Mouse (Mus musculus): ENCODE results near the gene Zmat5.

Gene Zmat5

DNA sequence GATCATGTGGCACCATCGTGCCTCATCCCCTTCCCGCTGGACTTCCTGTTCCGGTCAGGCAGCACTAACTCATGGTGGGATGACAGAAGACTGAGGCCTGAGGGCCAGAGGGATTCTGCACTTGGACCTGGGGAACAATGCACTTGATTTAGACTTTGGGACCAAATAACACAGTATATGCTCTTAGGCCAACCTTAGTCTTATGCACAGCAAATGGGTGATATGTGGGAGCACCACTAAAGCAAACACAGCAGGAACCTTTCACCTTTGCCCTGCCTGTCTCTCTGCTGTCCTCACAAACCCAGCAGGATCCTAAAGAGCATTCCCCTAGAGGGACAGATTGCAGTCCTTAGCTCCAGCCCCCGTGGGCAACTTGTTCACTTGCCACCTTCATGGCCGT lies 36.3 kb downstream of the Zmat5 start:
- no peak for DNase-seq

DNA sequence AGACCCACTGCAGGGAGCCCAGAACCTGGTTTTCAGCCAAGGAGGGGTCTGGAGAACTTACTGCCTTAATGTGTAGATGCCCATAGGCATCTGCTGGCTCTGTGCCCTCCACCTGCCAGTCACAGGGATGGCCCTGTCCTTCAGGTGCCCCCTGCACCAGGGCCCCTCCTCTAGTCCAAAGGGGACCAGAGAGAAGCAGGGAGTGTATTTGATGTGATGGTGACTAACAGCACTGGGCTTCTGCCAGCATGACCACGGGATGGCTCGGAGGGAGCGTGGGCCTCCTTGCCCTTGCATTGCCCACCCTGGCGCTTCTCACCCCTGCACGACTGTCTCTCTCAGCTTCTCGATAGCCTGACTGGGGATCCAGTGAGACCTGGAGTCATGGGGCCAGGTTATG lies 40.2 kb downstream of the Zmat5 start:
- no peak for DNase-seq

DNA sequence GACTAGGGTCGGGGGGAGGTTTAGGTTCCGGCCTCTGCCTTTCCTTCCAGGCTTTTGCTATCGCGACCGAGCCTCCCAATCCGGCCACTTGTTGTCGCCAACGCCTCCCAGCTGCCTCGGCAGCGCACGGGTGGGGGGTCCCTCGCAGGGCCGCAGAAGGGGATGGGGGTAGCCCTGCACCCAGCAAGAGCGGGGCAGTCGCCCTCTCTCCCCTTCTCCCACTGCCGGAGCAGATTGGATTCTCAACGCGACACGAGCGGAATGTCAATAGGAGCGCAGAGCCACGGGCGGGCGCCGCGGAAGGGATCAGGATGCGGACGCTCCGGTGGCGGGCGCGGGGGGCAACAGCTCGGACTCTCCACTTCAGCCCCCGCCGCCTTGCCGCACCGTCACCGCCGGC lies 41.5 kb downstream of the Zmat5 start:
- no peak for DNase-seq

- DNase-seq = no peak
Observed at GRCm38 (mm10) chr11:4746733-4747132, 42.3 kb downstream of the Zmat5 start, which contains the start of gene Cabp7. Cabp7 (minus strand) TSS chr11:4746778.

DNA sequence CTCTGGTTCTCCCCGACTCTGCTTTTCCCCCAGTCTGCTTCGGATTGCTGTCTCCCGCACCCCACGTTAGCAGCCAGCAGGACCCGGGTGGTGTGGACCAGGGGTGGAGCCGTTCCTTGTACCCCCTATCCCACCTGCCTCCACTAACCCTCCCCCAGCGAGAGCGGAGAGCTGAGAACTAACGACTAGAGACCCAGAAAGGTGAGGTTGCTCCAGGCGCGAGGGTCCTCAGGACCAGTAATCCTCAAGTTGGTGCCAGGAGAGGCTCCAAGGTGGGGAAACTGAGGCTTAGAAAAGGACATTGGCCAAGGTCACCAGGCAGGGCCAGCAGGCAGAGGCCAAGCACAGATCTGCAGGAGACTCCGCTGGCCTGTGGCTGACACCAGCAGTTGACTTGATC lies 42.8 kb downstream of the Zmat5 start:
- DNase-seq = no peak

GRCm38 (mm10) chr11:4750263-4750662 lies 45.8 kb downstream of the Zmat5 start:
- no peak for DNase-seq

DNA sequence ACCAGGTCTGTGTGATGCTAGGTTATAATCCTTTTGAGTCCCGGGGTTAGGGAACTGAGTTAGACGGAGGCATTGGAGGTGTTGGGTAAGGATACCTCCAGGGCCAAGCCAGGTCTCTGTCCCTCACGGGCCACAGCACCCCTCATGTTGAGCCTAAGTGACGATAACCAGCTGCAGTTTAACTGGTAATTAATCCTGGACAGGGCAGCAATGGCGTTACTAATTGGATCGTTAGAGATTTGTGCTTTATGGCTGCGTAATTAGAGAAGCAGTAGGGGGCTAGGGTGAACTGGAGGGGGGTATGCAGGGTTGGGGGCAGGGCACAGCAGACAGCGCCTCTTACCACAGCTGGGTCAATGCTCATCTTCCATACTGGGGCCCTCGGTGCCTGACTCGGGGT lies 48.4 kb downstream of the Zmat5 start:
- no peak for DNase-seq

DNA sequence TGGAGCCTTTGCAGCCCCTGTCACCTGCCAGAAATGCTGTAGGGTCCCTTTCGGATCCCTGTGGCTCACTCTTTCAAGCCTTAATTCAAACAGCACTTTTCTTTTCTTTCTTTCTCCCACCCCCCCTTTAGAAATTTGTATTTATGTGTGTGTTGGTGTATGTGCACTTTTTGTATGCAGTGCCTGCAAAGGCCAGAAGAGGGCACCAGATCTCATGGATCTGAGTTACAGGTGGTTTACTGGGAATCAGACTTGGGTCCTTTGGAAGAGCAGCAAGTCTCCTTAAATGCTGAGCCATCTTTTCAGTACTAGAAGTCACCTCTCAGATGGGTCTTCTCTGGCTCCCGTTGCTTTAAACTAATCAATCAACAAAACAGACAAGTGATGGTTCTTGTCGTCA lies 49.6 kb downstream of the Zmat5 start:
- DNase-seq = no peak

- DNase-seq = no peak
Observed at GRCm38 (mm10) chr11:4754867-4755266, 50.4 kb downstream of the Zmat5 start.

DNA sequence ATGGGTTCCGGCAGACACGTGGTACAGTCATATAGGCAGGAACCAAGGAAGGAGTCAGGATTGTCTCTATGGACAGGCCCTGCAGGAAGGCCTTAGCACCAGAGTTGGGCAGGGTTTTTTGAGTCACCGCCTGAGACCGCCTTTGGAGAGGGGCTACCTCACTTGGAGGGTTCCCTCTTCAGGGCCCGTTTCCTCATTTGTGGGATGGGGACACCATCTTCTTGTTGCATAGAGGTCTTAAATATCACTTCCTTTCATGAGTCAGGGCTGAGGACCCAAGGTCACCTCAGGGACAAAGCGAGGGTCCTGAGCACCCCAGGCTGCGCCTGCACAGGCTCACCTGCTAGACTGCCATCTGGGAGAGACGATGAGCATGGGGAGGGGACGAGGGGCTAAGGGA lies 52.0 kb downstream of the Zmat5 start:
- DNase-seq = no peak

DNA sequence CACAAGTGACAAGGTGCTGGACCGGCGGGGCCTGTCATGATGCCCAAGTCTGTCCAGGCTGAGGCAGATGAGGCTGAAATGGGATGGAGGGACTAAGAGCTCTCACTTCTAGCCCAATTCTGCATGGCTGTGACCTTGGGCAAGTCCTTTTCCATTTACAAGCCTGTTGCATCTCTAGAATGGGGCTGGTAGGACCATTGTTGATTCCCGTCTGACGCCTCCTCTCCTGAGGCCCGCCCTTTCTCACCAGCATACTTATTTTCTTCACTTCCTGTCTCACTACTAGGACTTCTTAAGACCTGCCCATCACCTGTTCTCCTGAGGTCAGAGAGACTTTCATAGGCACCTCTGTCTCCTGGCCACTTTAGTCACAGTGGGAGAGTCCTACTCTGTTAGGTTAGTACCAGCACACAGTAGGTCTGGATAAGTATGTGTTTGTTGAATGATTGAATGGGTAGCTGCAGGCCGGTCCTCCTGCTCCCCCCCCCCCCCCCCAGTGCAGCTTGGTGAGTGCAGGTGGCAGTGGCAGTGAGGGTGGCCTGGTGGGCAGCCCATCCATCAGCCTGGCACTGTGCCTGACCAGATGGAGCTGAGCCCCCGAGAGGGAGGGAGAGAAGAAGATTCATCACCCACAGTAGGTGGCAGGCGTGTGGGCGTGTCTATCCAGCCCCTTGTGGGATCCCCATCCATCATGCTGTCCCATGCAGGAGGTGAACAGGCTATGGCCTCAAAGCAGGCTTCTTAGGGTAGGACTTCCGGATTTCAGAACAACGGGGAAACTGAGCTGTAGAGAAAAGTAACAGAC lies 52.7 kb downstream of the Zmat5 start:
- no peak for DNase-seq

DNA sequence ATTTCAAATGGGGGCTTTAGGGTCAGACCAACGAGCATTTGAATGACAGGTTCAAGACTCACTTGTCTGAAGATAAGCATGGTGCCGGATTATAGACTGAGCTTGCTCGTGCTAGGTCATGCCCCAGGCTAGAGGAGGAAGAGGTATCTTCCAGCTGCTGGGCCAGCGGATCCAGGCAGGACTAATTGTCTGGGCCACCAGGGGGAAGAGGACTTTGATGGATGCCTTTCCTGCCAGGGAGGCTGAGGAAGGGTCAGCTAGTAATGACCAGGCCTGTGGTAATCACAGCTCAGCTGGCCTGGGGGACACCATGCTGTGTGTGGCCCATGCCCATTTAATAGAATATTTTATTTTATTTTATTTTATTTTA lies 53.3 kb downstream of the Zmat5 start:
- no peak for DNase-seq

DNA sequence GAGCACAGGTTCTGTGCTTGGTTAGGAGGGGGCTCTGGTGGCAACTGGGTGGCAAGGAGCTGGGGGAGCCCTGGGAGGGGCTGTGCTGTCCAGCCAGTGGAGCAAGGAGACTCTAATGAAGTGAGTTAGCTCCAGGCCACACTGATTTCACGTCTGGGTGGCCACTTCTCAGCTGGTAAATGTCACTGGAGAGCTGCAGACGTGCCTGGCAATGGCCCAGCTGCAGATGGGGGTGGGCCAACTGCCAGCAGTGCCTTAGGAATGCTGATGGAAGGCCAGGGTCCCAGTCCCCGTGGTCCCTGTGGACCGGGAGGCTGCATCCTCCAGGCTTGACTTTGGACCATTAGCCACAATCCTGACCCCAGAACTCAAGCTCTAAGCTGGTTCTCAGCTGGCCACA lies 56.0 kb downstream of the Zmat5 start:
- no peak for DNase-seq

DNA sequence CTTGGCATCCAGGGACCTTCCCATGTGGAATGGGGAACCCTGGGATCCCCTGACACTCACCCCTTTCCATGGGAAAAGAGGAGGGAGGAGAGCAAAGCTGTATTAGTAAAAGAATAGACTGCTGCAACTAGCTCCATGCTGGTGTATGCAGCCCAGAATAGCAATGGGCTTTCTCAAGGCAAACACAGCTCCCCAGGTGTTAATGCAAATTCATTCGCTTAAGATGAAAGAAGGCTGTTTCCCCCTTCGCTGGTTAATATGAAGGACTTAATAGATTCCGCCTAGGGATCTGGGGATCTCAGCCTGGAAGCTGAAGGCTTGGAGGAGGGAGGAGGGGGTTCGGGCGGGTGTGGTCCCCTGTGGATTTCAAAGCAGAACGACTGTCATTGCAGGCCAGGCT lies 57.5 kb downstream of the Zmat5 start:
- no peak for DNase-seq

- no peak for DNase-seq
Observed at GRCm38 (mm10) chr11:4762511-4762910, 58.0 kb downstream of the Zmat5 start.

DNA sequence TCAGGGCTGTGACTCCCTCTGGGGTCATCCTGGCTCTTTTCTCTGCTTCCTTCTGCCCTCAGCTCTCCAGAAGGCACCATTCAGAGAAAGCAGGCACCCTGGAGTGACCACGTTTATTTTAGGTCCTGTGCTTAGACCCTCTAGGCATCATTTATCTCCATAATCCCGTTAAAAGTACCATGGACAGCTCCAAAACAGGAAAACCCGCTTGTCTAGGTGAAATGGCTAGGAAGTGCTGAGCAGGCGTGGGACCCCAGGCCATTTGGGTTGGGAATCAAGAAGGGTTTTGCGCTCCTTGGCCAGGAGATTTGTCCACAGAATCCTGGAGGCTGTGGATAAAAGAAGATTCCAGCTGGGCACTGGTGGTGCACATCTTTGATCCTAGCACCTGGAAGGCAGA lies 59.2 kb downstream of the Zmat5 start:
- no peak for DNase-seq

GRCm38 (mm10) chr11:4764476-4764875 lies 60.0 kb downstream of the Zmat5 start:
- no peak for DNase-seq

DNA sequence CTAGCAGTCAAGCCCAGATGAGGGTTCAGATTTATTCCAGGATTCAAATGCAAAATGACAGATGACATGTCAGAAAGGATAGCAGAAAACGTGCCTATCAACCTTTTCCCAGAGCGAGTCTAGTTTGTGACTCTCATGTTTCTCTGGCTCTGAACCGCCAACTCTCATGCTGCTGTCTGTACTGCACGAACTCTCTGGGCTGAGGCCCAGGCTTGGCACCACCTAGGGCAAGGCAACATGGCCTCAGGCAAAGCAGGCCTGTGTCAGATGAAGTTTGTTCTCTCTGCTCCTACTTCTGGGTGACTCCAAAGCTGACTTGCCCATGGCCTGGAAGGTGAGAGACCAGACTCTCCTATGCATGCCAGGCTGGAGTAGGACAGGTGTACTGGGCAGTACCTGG lies 63.9 kb downstream of the Zmat5 start:
- no peak for DNase-seq

GRCm38 (mm10) chr11:4769293-4769692 lies 64.8 kb downstream of the Zmat5 start:
- no peak for DNase-seq

DNA sequence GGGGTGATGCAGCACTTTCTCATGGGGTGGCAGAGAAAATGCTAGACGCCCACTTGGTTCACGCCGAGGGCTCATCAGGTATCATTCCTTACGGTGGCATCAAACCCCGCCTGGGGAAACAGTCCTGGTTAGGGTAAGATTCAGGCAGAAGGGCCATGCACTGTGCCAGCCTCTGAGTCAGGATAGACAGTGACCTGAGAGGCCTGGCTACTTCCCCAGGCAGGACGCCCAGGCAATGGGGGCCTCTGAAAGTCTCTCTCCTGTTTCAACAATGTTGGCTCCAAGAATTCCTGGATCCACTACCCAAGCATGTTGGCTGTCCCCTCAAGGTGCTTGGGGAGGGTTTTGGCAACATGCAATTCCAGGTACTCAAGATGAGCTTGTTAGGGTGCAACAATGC lies 65.4 kb downstream of the Zmat5 start:
- no peak for DNase-seq

GRCm38 (mm10) chr11:4771756-4772155 lies 67.3 kb downstream of the Zmat5 start:
- DNase-seq = no peak

- no peak for DNase-seq
Observed at GRCm38 (mm10) chr11:4772925-4773324, 68.4 kb downstream of the Zmat5 start.

DNA sequence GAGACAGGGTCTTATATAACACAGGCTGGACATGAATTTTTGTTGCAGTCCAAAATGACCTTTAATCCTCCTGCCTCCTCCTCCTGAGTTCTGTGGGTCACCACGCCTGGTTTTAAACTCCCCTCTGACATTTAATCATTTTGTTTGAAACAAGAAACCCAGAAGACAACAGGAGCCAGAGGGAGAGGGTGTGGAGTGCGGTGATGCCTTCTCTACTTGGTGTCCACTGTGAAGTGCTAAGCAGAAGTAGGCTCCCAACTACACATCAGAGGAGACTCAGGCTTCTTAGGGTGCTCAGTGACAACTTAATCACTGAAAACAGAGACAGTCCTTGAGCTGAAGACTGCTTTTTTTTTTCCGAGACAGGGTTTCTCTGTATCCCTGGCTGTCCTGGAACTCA lies 76.4 kb downstream of the Zmat5 start:
- DNase-seq = no peak

DNA sequence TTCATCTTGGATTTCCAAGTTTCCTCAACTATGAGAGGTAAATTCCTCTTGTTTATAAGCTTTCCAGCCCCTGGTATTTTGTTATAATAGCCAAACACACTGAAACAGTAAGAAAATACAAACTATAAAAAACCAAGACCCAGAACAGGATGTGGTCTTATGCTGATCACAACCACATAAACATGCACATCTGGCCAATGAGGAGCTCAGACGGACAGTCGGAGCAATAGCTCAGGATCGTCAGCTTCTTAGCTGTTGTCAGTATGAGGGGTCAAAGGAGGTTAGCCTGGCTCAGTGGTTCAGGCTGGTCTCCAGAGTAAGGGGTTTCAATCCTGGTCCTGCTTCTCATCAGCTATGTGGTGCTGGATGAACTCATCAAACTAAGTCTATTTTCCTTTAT lies 78.6 kb downstream of the Zmat5 start:
- no peak for DNase-seq

GRCm38 (mm10) chr11:4784629-4785142 lies 80.2 kb downstream of the Zmat5 start:
- DNase-seq = no peak
